Mouse (Mus musculus) kidney, postnatal 36 days (tissue): ENCODE measurements at regions not wholly inside any gene's neighbourhood (a gene's known extent, or its start where the extent isn't known, plus 50 kb on each side); places are given as distances from the start of the nearest gene placed in this dataset.

ENCODE experiments used
- DNase-seq, 2 experiments: peaks; one replicate each; pipeline ENCODE4 v3.0.0; 2021 to 2022; ENCODE audit warnings: mixed read lengths in 2 of 2

GRCm38 (mm10) chr8:116290671-116291245 is 214.0 kb upstream of the Dynlrb2 start:
- peak; percentile 70 to 91 for DNase-seq

DNA sequence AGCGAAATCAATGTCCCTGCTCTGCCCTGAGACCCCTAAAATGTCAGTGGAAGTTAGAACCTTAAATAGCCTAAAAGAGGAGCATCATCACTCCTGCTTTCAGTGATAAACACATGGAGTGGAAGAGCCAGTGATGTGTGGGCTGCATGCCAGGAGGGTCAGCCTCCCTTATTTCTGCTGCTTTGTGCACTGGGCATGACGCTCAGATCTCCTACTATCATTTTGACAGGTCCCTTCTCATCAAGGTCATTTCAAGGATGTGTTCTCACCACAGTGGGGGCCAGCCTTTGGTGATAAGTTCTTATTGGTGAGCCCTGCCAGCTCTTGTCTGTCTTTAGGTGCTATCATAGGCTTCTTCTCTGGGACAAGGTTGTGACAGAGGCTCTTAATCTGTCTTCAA is 215.5 kb upstream of the Dynlrb2 start:
- no peak for DNase-seq

DNA sequence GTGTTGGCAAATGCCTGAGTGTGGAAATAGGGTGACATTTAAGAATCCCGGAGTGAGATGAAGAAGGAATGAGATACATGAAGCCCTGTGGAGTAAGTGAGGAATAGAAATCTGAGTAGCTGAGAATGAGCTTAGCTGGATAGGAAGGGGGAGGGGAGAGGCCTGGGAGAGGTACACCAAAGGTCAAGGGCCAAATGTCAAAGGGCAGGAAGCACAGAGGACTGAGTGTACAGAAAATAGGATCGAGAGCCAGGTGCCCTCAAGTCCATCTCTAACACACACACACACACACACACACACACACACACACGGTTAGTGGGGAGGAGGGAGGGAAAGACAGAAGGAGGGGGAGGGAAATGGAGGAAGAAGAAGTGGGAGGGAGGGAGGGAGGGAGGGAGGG is 220.8 kb upstream of the Dynlrb2 start:
- peak; percentile 50 to 62 for DNase-seq

GRCm38 (mm10) chr8:116282341-116282740 is 222.4 kb upstream of the Dynlrb2 start:
- peak; percentile 28 to 40 for DNase-seq

DNA sequence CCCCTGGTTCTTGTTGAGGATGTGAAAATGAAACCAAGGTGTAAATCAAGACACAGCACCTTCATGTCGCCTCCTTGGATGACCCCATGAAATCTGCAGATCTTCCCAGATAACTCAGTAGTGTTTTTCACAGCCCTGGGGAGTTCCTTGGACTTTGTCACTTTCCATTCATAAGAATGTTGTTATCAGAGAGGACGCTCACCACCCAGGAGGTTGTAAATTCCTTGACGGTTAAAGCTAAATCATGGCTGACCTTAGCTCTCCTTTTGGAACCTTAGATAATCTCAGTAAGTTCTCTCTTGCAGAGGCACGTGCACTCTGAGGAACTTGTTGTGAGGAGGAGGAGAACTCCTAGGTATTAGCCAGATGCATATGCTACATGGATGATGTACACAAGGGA is 229.8 kb upstream of the Dynlrb2 start:
- peak in 1 of 2 experiments; percentile 64 for DNase-seq

DNA sequence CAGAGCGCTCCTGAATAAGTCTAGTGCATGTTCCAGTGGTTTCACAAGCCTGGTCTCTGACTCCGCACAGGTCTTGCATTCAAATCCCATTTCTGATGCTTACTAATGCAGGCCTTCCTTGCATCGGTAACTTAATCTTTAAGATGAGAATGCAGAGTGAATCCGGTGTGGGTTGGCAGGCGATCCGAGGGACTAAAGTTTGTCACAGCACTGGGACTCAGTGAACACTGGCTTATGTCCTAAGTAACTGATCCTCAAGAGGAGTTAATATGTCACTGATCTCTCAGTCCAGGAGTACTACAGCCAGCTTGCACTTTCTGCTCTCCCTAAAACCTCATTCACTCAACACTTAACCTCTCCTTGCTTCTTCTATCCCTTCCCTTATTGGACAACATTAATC is 233.5 kb upstream of the Dynlrb2 start:
- peak; percentile 62 to 75 for DNase-seq

- no peak for DNase-seq
Observed at GRCm38 (mm10) chr8:116269393-116269792, 235.4 kb upstream of the Dynlrb2 start.

DNA sequence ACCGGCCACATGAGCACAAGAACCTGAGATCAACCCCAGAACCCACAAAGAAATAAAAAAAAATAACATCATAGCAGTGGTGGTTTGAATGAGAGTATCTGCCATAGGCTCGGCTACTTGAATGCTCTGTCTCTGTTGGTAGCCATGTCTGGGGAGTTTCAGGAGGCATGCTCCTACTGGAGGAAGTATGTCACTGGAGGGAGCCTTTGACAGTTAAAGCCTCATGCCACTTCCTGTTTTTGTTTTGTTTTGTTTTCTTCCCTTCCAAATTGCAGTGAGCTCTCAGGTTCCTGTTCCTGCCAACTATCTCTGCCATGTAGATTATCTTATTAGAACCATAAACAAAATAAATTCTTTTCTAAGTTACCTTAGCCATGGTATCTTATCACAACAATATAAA is 236.1 kb upstream of the Dynlrb2 start:
- DNase-seq, result no peak

DNA sequence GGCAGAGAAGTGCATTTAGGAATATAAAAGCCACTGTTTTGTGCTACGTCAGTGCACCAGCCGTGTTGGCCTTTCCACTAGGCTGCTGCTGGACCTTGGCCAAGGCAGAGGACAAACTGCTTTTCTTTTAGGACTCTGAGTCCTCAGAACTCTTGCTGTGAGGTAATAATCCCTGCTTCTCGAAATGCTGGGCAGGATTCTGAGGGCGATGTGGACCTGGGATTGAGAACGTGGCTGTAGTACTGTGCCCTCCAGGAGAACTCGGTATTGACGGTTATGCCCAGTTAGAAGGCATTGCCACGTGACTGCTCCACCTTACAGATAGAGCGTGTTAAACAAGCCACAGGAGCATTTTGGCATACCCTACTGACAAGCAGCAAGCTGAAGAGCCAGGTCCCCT is 236.6 kb upstream of the Dynlrb2 start:
- peak; percentile 89 for DNase-seq

GRCm38 (mm10) chr8:116267021-116267420 is 237.8 kb upstream of the Dynlrb2 start:
- no peak for DNase-seq

DNA sequence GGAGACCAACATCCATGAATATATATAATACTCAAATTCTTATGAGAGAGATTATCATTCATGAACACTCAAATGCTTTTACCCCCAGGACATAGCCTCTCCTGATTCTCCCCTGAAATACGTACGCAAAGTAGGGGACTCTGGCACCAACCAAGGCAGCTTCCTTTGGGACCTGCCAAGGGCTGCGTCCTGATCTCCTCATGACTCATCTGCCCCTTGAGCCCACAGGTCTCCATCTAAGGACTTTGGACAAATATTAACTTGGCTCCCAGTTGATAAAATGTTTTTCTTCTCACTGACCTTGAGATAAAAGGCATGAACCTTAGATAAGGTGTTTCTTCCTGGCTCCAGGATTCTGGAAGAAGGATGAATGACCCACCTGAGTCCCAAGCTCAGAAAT is 239.2 kb upstream of the Dynlrb2 start:
- peak in 1 of 2 experiments; percentile 45 for DNase-seq

- DNase-seq, result no peak
Observed at GRCm38 (mm10) chr8:116264078-116264477, 240.7 kb upstream of the Dynlrb2 start.

- DNase-seq, result no peak
Observed at GRCm38 (mm10) chr8:116261286-116261685, 243.5 kb upstream of the Dynlrb2 start.

DNA sequence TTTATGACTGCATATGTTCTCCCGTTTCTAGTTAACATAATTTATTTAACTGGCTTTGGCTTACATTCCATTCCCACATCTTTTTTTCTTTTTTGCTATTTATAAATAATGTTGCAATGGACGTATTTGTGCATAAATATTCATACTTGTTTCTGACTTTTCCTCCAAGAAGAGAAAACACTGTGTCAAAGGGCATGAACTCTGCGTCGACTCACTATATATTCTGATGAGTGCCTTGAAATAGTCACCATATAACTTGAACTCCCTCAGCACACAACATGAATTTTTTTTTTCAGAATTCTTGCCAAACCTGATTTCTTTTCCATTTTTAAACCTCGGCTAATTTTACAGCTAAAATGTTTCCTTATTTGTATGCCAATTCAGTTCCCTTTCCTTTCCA is 249.4 kb upstream of the Dynlrb2 start:
- no peak for DNase-seq

DNA sequence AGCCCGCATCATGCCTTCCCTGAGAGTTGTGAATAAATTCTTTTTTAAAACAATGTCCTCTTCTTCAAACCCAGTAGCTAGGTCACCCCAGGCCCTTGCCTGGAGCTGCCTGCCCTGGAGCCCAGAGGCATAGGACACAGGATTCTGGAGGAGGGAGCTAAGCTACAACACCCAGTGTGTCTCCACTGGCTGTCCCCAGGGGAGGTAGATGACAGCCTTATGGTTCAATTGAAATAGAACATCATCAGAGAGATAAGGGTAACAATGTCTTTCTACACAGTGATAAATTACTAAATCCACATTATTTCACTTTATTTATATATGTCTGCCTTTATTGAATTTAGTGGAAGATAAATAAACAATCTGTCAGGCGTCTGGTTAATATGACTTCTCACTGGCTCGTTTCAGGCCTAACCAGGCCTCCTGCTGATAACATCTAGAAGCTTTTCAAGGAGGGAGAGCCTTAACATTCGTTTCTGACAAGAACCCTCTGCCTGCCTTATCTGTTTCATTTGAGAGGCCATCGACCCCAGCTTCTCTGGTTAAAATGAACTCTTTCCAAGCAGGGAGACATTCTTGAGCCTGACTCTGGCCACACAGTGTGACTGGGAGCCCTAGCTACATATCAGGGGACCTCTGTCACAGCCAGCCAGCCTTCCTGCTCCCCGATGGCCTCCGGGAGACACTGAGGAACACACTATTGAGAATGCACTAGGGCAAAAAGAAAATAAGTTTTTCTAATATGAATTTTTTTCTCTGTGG is 252.1 kb upstream of the Dynlrb2 start:
- peak; percentile 19 to 56 for DNase-seq

- peak; percentile 52 to 68 for DNase-seq
Observed at GRCm38 (mm10) chr8:116248398-116248797, 256.4 kb upstream of the Dynlrb2 start.

- DNase-seq, result no peak
Observed at GRCm38 (mm10) chr8:116243493-116243892, 261.3 kb upstream of the Dynlrb2 start.

DNA sequence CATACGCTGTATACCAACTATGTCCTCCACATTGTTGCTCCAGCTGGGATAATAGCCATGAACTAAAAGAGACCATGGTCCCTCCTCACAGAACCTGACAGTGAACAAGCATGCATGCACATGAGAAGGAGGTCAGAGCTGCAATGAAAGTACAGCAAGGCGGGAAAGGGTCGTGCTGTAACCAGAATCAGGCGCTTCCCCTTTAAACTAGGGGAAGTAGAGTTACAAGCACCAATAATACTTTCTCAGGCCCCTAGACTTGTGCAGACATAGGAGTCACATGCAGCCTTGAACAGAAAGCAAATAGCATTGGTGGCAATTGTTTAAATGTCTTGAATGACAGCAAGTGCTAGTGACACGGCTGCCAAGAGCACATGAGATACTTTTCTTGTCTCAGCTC is 261.8 kb upstream of the Dynlrb2 start:
- no peak for DNase-seq

GRCm38 (mm10) chr8:116241987-116242242 is 262.9 kb upstream of the Dynlrb2 start:
- no peak for DNase-seq

DNA sequence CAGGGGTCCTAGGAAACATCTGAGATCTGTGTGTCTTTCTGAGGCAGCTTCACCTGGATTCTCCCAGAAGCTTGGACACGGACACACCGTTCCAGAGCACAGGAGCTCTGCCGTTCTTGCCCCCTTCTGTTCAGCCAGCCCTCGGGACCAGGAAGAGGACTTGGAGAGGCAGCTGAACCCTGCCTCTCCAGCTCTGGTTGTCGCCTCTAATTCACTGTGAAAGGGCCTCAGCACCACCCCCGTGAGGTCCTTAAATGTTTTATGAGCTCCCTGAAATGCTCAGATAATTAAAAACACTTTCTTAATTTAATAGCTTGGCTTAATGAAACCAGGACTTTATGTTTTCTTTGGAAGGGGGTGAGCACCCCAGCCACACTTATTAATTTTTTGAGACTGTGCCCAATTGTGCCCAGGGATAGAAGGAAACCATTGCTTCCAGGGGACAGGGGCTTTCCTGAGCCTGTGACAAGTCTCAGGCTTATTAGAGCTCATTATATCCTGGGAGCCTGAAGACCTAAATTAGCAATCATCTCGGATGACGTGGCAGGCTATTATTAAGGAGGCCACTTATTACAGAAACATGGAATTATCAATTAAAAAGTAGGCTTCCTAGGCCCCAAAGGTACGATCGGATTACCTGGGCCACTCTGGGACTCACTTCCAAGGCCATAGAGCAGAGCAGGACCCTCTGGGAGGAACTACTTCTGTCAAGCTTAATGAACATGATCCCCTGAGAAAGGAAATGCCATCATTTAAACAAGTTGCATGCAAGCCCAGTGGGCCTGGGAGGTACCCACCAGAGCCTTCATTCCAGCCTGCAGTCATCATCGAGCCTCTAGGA is 263.4 kb upstream of the Dynlrb2 start:
- DNase-seq, result no peak

GRCm38 (mm10) chr8:116238670-116239069 is 266.1 kb upstream of the Dynlrb2 start:
- DNase-seq, result no peak

DNA sequence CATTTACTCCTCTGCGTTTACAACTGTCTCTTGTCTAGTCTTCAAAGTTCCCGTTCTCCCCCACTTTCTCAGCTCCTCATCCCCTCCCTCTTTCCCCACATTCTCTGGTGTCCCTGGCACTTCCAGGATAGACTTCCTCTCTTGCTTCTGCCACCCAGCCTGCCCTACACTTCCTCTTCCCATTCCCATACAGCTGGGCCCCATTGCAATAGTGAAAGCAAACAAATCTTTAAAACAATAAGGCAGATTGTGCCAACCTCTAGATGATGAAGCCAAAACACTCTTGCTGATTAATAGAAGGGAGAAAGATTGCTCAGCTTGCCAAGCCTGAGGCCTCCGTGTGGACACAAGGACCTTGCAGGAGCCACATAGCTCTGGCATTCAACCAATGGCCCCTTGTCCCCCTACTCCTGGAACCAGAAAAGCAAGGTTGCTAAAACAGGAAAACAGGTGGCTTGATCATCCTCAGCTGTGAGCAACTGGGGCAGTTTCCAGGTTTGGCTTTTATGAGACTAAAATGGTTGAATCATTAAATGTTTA is 267.1 kb upstream of the Dynlrb2 start:
- DNase-seq, result no peak

DNA sequence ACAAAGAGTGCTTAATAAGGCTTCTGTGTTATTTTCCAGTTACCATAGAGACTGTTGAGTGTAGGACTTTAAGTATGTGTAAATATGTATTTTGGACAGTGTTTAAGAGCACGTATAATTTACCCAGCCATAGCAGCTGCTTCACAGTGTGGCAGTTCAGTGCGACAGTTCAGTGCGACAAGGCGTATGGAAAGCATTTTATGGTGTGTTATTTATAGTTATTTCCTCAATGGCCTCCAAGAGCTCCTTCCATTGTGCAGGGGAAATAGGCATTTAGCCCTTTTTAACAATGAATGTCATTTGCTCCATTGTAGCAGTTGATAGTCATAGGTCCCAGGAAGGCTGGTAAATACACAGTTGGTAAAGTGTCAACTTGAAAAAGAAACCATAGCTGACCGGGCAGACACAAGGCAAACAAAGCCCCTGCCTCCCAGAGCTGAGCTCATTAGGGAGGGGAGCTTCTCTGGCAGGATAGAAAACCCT is 275.1 kb upstream of the Dynlrb2 start:
- no peak for DNase-seq

DNA sequence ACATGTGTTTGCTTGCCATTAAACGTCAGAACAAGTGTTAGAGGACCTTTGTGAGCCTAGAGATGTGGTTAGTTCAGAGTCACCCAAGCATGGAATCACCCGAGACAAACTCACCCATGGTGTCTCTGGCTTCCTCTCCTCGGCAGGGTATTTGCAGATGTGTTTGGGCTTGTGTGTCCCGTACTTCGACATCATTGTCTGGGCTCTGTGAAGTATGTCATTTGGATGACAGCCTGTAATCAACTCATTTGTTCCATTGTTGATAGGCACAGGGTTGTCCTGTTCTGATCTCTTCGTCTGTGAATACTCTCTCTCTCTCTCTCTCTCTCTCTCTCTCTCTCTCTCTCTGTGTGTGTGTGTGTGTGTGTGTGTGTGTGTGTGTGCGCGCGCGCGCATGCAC is 277.8 kb upstream of the Dynlrb2 start:
- no peak for DNase-seq
